21 mouse cellular contexts compared by ENCODE assay signal in genomic region chr1:62429333-62430182, GRCm38 (mm10).
DNase-seq lines count a peak whose midpoint lies in the region; ATAC-seq and TF ChIP-seq lines count a peak whose summit lies in the region.
"Had no signal": no experiment of that assay in that cellular context is flagged by ENCODE, and none has a peak within 500 bp of the region (broad histone marks: within the 10 kb centered on the region; RNA-seq: fewer than 3 reads in every experiment).

No protein-coding gene starts in this region.

- H3K27me3 ChIP-seq in hindbrain, embryonic 13.5 days, result no peaks in the 10 kb centered on the region
- no peaks in the 10 kb centered on the region for H3K27me3 ChIP-seq in hindbrain, embryonic 12.5 days
- H3K27me3 ChIP-seq in forebrain, embryonic 12.5 days, result peaks cover 52% of the 10 kb centered on the region
- no peaks in the 10 kb centered on the region for H3K27me3 ChIP-seq in hindbrain, postnatal 0 days (ENCODE audit: insufficient read depth, low read length)
- no peaks in the 10 kb centered on the region for H3K27me3 ChIP-seq in midbrain, postnatal 0 days (ENCODE audit: insufficient read depth, low read length)
- H3K27me3 ChIP-seq: heart, embryonic 15.5 days; neural tube, embryonic 13.5 days had no signal

- intact Hi-C loops in left cerebral cortex, postnatal 4 days (cut with DNase I), result no loop called here

- no peak for ATAC-seq in hindbrain, embryonic 13.5 days (ENCODE audit: low FRiP score)
- no peak for ATAC-seq in hindbrain, embryonic 12.5 days (ENCODE audit: low FRiP score)
- ATAC-seq in forebrain, embryonic 12.5 days (ENCODE audit: low FRiP score), result peak; percentile 73; the same call in 1 of the 2 replicates
- no peak for ATAC-seq in hindbrain, postnatal 0 days
- ATAC-seq in midbrain, postnatal 0 days (ENCODE audit: low FRiP score), result no peak

- H3K9me3 ChIP-seq in hindbrain, embryonic 13.5 days, result no peaks in the 10 kb centered on the region
- H3K9me3 ChIP-seq in hindbrain, embryonic 12.5 days (replicated peaks), result no peaks in the 10 kb centered on the region
- no peaks in the 10 kb centered on the region for H3K9me3 ChIP-seq in forebrain, embryonic 12.5 days
- H3K9me3 ChIP-seq in hindbrain, postnatal 0 days (ENCODE audit: low read length), result no peaks in the 10 kb centered on the region
- no peaks in the 10 kb centered on the region for H3K9me3 ChIP-seq in midbrain, postnatal 0 days (ENCODE audit: low read length)
- H3K9me3 ChIP-seq: heart, embryonic 15.5 days; limb, embryonic 10.5 days; neural tube, embryonic 13.5 days had no signal

- no peak for TF ChIP-seq CTCF in hindbrain, postnatal 0 days (IDR thresholded peaks at IDR 0.05; ENCODE audit: low read depth)
- no peak for TF ChIP-seq CTCF in midbrain, postnatal 0 days (IDR thresholded peaks at IDR 0.05)

- peak overlapping the region; percentile 40; the same call in 1 of the 2 replicates for H3K27ac ChIP-seq in hindbrain, embryonic 13.5 days
- H3K27ac ChIP-seq in hindbrain, embryonic 12.5 days, result no peak overlapping the region
- H3K27ac ChIP-seq in forebrain, embryonic 12.5 days, result no peak overlapping the region
- H3K27ac ChIP-seq in hindbrain, postnatal 0 days, result no peak overlapping the region
- H3K27ac ChIP-seq in midbrain, postnatal 0 days (ENCODE audit: low read depth, low read length), result no peak overlapping the region
- H3K27ac ChIP-seq: heart, adult 2 months; heart, embryonic 15.5 days; limb, embryonic 10.5 days; neural tube, embryonic 13.5 days; stomach, postnatal 0 days had no signal

- H3K36me3 ChIP-seq in hindbrain, embryonic 13.5 days, result no peaks in the 10 kb centered on the region
- H3K36me3 ChIP-seq in hindbrain, embryonic 12.5 days, result no peaks in the 10 kb centered on the region
- no peaks in the 10 kb centered on the region for H3K36me3 ChIP-seq in forebrain, embryonic 12.5 days (replicated peaks)
- H3K36me3 ChIP-seq in hindbrain, postnatal 0 days (ENCODE audit: insufficient read depth, low read length), result no peaks in the 10 kb centered on the region
- H3K36me3 ChIP-seq in midbrain, postnatal 0 days (ENCODE audit: insufficient read depth, low read length), result no peaks in the 10 kb centered on the region
- H3K36me3 ChIP-seq: heart, embryonic 15.5 days; limb, embryonic 10.5 days; neural tube, embryonic 13.5 days had no signal

- WGBS in hindbrain, embryonic 13.5 days, result 51% methylated on average over 17 of the region's 17 CpGs
- WGBS in hindbrain, embryonic 12.5 days, result 51% methylated on average over 17 of the region's 17 CpGs
- 13% methylated on average over 17 of the region's 17 CpGs for whole genome bisulfite sequencing in forebrain, embryonic 12.5 days
- 45% methylated on average over 17 of the region's 17 CpGs for WGBS in hindbrain, postnatal 0 days
- WGBS in midbrain, postnatal 0 days, result 49% methylated on average over 17 of the region's 17 CpGs

- no peak overlapping the region for H3K4me2 ChIP-seq in hindbrain, embryonic 13.5 days
- no peak overlapping the region for H3K4me2 ChIP-seq in hindbrain, embryonic 12.5 days (replicated peaks)
- peak overlapping the region; percentile 42 for H3K4me2 ChIP-seq in forebrain, embryonic 12.5 days
- no peak overlapping the region for H3K4me2 ChIP-seq in hindbrain, postnatal 0 days (ENCODE audit: low read depth, low read length)
- H3K4me2 ChIP-seq in midbrain, postnatal 0 days (ENCODE audit: low read depth, low read length, poor library complexity, severe bottlenecking), result no peak overlapping the region
- H3K4me2 ChIP-seq: heart, embryonic 15.5 days; liver, embryonic 11.5 days; neural tube, embryonic 13.5 days had no signal

- DNase-seq in hindbrain, postnatal 0 days (ENCODE audit: low spot score), result peak; percentile 23
- peak; percentile 37 for DNase-seq in midbrain, postnatal 0 days (ENCODE audit: low spot score)
- DNase-seq in frontal cortex, adult 2 months (ENCODE audit: extremely low spot score in 1 of 2, low spot score in 1 of 2), result no peak
- no peak for DNase-seq in left cerebral cortex, postnatal 4 days
- DNase-seq in thymus, adult 18-20 months, result no peak
- DNase-seq: B cell, adult 2 months; cerebellum, postnatal 10 days; heart, adult 2 months; lung, adult 2 months; lung, postnatal 4 days; right cerebral cortex, postnatal 25 days; thymus, postnatal 14 days had no signal

- H3K9ac ChIP-seq in hindbrain, embryonic 13.5 days, result no peak overlapping the region
- no peak overlapping the region for H3K9ac ChIP-seq in hindbrain, embryonic 12.5 days
- H3K9ac ChIP-seq in forebrain, embryonic 12.5 days, result no peak overlapping the region
- no peak overlapping the region for H3K9ac ChIP-seq in hindbrain, postnatal 0 days (replicated peaks; ENCODE audit: low read length)
- no peak overlapping the region for H3K9ac ChIP-seq in midbrain, postnatal 0 days (replicated peaks; ENCODE audit: low read length, poor library complexity, severe bottlenecking)
- H3K9ac ChIP-seq: heart, embryonic 15.5 days; neural tube, embryonic 13.5 days had no signal

- no peak overlapping the region for H3K4me3 ChIP-seq in hindbrain, embryonic 13.5 days
- no peak overlapping the region for H3K4me3 ChIP-seq in hindbrain, embryonic 12.5 days
- H3K4me3 ChIP-seq in forebrain, embryonic 12.5 days (replicated peaks), result no peak overlapping the region
- no peak overlapping the region for H3K4me3 ChIP-seq in hindbrain, postnatal 0 days (ENCODE audit: low read length)
- H3K4me3 ChIP-seq in midbrain, postnatal 0 days (ENCODE audit: low read depth, low read length), result no peak overlapping the region
- H3K4me3 ChIP-seq: erythroblast, embryonic 14.5 days; heart, adult 2 months; heart, embryonic 15.5 days; limb, embryonic 10.5 days; neural tube, embryonic 13.5 days had no signal

- peaks cover 3% of the 10 kb centered on the region; the same call in 1 of the 2 replicates for H3K4me1 ChIP-seq in hindbrain, embryonic 13.5 days (replicated peaks)
- H3K4me1 ChIP-seq in hindbrain, embryonic 12.5 days, result no peaks in the 10 kb centered on the region; the same call in 1 of the 2 replicates
- H3K4me1 ChIP-seq in forebrain, embryonic 12.5 days, result peaks cover 6% of the 10 kb centered on the region
- H3K4me1 ChIP-seq in hindbrain, postnatal 0 days (ENCODE audit: insufficient read depth, low read length), result 0 out of 2 replicates have a peak, but pooled peaks cover 4% of the 10 kb centered on the region
- no peaks in the 10 kb centered on the region for H3K4me1 ChIP-seq in midbrain, postnatal 0 days (ENCODE audit: insufficient read depth, low read length)
- H3K4me1 ChIP-seq: heart, embryonic 15.5 days; neural tube, embryonic 13.5 days had no signal

Comparison
In these comparisons a context has a peak if more than half of its experiments do, and no peak if none do; other contexts are left out.
1. DNase-seq: peak in hindbrain, postnatal 0 days (single experiment) and midbrain, postnatal 0 days (single experiment); none in frontal cortex, adult 2 months (0 of 2), left cerebral cortex, postnatal 4 days (single experiment) and thymus, adult 18-20 months (0 of 2).